Mouse (Mus musculus): Measurements from ENCODE around the gene Gm11492. TPM values are rescaled to one million over a fixed set of nuclear protein-coding genes. Genes with fewer than 3 reads are reported as not detected.

Gene Gm11492
- total and polyA plus RNA-seq, 3 experiments = 0.05 TPM; not detected in 2

GRCm38 (mm10) chr11:87577601-87578248, 11.3 kb downstream of the Gm11492 start:
- no peak for DNase-seq (ENCODE audit: low spot score)
- peaks cover 50% of the 10 kb centered on the region for H3K27me3 ChIP-seq (ENCODE audit: insufficient read depth, low read length)
- TF ChIP-seq GATA2 (IDR thresholded peaks at IDR 0.05; ENCODE audit: borderline replicate concordance, low read depth, low read length) (no peak), TAL1 (conservative IDR thresholded peaks at IDR 0.05; ENCODE audit: low read depth, low read length) (no peak), POLR2AphosphoS5 (IDR thresholded peaks at IDR 0.05; ENCODE audit: insufficient replicate concordance, low read depth, low read length) (no peak), GATA1 (IDR thresholded peaks at IDR 0.05; ENCODE audit: borderline replicate concordance, low read length) (no peak), CTCF (IDR thresholded peaks at IDR 0.05; ENCODE audit: low read depth, low read length) (no peak)
- ATAC-seq (ENCODE audit: extremely low read depth, insufficient number of reproducible peaks, low FRiP score, poor library complexity, severe bottlenecking) = no peak
- peaks cover 39% of the 10 kb centered on the region for H3K4me1 ChIP-seq (ENCODE audit: insufficient read depth, low read depth, low read length)
- no peaks in the 10 kb centered on the region for H3K9me3 ChIP-seq (replicated peaks)
- H3K36me3 ChIP-seq (replicated peaks) = no peaks in the 10 kb centered on the region
- peak overlapping the region; percentile 73; the same call in 1 of the 2 replicates for H3K4me3 ChIP-seq (ENCODE audit: low read depth, low read length)

- H3K4me1 ChIP-seq (ENCODE audit: insufficient read depth, low read depth, low read length) = peaks cover 45% of the 10 kb centered on the region
- ATAC-seq (ENCODE audit: extremely low read depth, insufficient number of reproducible peaks, low FRiP score, poor library complexity, severe bottlenecking) = peak; percentile 60
Measured at GRCm38 (mm10) chr11:87578249-87578962, 12.0 kb downstream of the Gm11492 start.

GRCm38 (mm10) chr11:87578963-87579601, 12.6 kb downstream of the Gm11492 start:
- Histone ChIP-seq H3K4me1 (ENCODE audit: insufficient read depth, low read depth, low read length) (peaks cover 45% of the 10 kb centered on the region), H3K4me3 (ENCODE audit: low read depth, low read length) (peak overlapping the region; percentile 73), H3K36me3 (replicated peaks) (no peaks in the 10 kb centered on the region), H3K9me3 (replicated peaks) (no peaks in the 10 kb centered on the region), H3K27me3 (ENCODE audit: insufficient read depth, low read length) (peaks cover 47% of the 10 kb centered on the region)
- ATAC-seq (ENCODE audit: extremely low read depth, insufficient number of reproducible peaks, low FRiP score, poor library complexity, severe bottlenecking) = peak; percentile 45; the same call in 1 of the 2 replicates
- TF ChIP-seq GATA1 (IDR thresholded peaks at IDR 0.05; ENCODE audit: borderline replicate concordance, low read length) = no peak
- no peak for TF ChIP-seq CTCF (IDR thresholded peaks at IDR 0.05; ENCODE audit: low read depth, low read length)
- no peak for TF ChIP-seq TAL1 (conservative IDR thresholded peaks at IDR 0.05; ENCODE audit: low read depth, low read length)
- TF ChIP-seq GATA2 (IDR thresholded peaks at IDR 0.05; ENCODE audit: borderline replicate concordance, low read depth, low read length) = no peak
- no peak for TF ChIP-seq POLR2AphosphoS5 (IDR thresholded peaks at IDR 0.05; ENCODE audit: insufficient replicate concordance, low read depth, low read length)
- peak; percentile 45 for DNase-seq (ENCODE audit: low spot score)

More at GRCm38 (mm10) chr11:87578249-87578962, 12.0 kb downstream of the Gm11492 start:
- H3K36me3 ChIP-seq (replicated peaks) = no peaks in the 10 kb centered on the region
- peak; percentile 62 for DNase-seq (ENCODE audit: low spot score)
- peak overlapping the region; percentile 73 for H3K4me3 ChIP-seq (ENCODE audit: low read depth, low read length)
- H3K27me3 ChIP-seq (ENCODE audit: insufficient read depth, low read length) = peaks cover 50% of the 10 kb centered on the region
- H3K9me3 ChIP-seq (replicated peaks) = no peaks in the 10 kb centered on the region
- TF ChIP-seq GATA1 (IDR thresholded peaks at IDR 0.05; ENCODE audit: borderline replicate concordance, low read length) = no peak
- TF ChIP-seq TAL1 (conservative IDR thresholded peaks at IDR 0.05; ENCODE audit: low read depth, low read length) = no peak
- TF ChIP-seq POLR2AphosphoS5 (IDR thresholded peaks at IDR 0.05; ENCODE audit: insufficient replicate concordance, low read depth, low read length) = no peak
- no peak for TF ChIP-seq CTCF (IDR thresholded peaks at IDR 0.05; ENCODE audit: low read depth, low read length)
- no peak for TF ChIP-seq GATA2 (IDR thresholded peaks at IDR 0.05; ENCODE audit: borderline replicate concordance, low read depth, low read length)

- TF ChIP-seq CTCF (IDR thresholded peaks at IDR 0.05; ENCODE audit: low read depth, low read length) (no peak), GATA2 (IDR thresholded peaks at IDR 0.05; ENCODE audit: borderline replicate concordance, low read depth, low read length) (no peak), POLR2AphosphoS5 (IDR thresholded peaks at IDR 0.05; ENCODE audit: insufficient replicate concordance, low read depth, low read length) (no peak), TAL1 (conservative IDR thresholded peaks at IDR 0.05; ENCODE audit: low read depth, low read length) (no peak), GATA1 (IDR thresholded peaks at IDR 0.05; ENCODE audit: borderline replicate concordance, low read length) (no peak)
- Histone ChIP-seq H3K4me3 (ENCODE audit: low read depth, low read length) (no peak overlapping the region), H3K27me3 (ENCODE audit: insufficient read depth, low read length) (peaks cover 41% of the 10 kb centered on the region), H3K4me1 (ENCODE audit: insufficient read depth, low read depth, low read length) (peaks cover 45% of the 10 kb centered on the region), H3K9me3 (replicated peaks) (no peaks in the 10 kb centered on the region), H3K36me3 (replicated peaks) (no peaks in the 10 kb centered on the region)
- DNase-seq (ENCODE audit: low spot score) = no peak
- ATAC-seq (ENCODE audit: extremely low read depth, insufficient number of reproducible peaks, low FRiP score, poor library complexity, severe bottlenecking) = no peak
Measured at GRCm38 (mm10) chr11:87579713-87580112, 13.3 kb downstream of the Gm11492 start.

GRCm38 (mm10) chr11:87580543-87581085, 14.2 kb downstream of the Gm11492 start:
- Histone ChIP-seq H3K4me1 (ENCODE audit: insufficient read depth, low read depth, low read length) (peaks cover 45% of the 10 kb centered on the region), H3K4me3 (ENCODE audit: low read depth, low read length) (no peak overlapping the region), H3K36me3 (replicated peaks) (no peaks in the 10 kb centered on the region), H3K27me3 (ENCODE audit: insufficient read depth, low read length) (peaks cover 34% of the 10 kb centered on the region), H3K9me3 (replicated peaks) (no peaks in the 10 kb centered on the region)
- TF ChIP-seq GATA2 (IDR thresholded peaks at IDR 0.05; ENCODE audit: borderline replicate concordance, low read depth, low read length) (no peak), CTCF (IDR thresholded peaks at IDR 0.05; ENCODE audit: low read depth, low read length) (no peak), POLR2AphosphoS5 (IDR thresholded peaks at IDR 0.05; ENCODE audit: insufficient replicate concordance, low read depth, low read length) (no peak), TAL1 (conservative IDR thresholded peaks at IDR 0.05; ENCODE audit: low read depth, low read length) (no peak), GATA1 (IDR thresholded peaks at IDR 0.05; ENCODE audit: borderline replicate concordance, low read length) (no peak)
- no peak for DNase-seq (ENCODE audit: low spot score)
- no peak for ATAC-seq (ENCODE audit: extremely low read depth, insufficient number of reproducible peaks, low FRiP score, poor library complexity, severe bottlenecking)

Data from G1E (cell line).